Mouse (Mus musculus) limb, embryonic 12.5 days (tissue): ENCODE data around the gene Nodal. TPM values are rescaled to one million over a fixed set of nuclear protein-coding genes. Genes with fewer than 3 reads are reported as not detected.
"Not testable (repeated sequence)": the region's sequence is repeated elsewhere in the genome, so short reads cannot be mapped to it uniquely, and the experiment has no call there.

ENCODE experiments used
- ATAC-seq: fragments of 200-750 bp; cut with Nextera tagmentation; 2 replicates; pipeline ENCODE4 v1.8.0; 2017; ENCODE audit warnings: low read depth, moderate TSS enrichment; ENCODE audit not compliant: insufficient number of reproducible peaks, insufficient read depth, low FRiP score, low TSS enrichment
- H3K27ac ChIP-seq: fragments of 300-500 bp; sonication (generic); 2 replicates; pipeline ENCODE4 v1.5.1; 2016; ENCODE audit warnings: mild to moderate bottlenecking, moderate library complexity
- H3K27me3 ChIP-seq: fragments of 300-500 bp; sonication (generic); 2 replicates; pipeline ENCODE4 v1.6.1; 2016; ENCODE audit warnings: mild to moderate bottlenecking, moderate library complexity
- H3K36me3 ChIP-seq: fragments of 300-500 bp; sonication (generic); 2 replicates; pipeline ENCODE4 v1.6.1; 2016; ENCODE audit warnings: mild to moderate bottlenecking, moderate library complexity
- H3K4me1 ChIP-seq: fragments of 300-500 bp; sonication (generic); replicated peaks from 2 replicates; pipeline ENCODE4 v1.6.1; 2016
- H3K4me2 ChIP-seq: fragments of 300-500 bp; sonication (generic); 2 replicates; pipeline ENCODE4 v1.6.1; 2016; ENCODE audit warnings: mild to moderate bottlenecking, moderate library complexity
- H3K4me3 ChIP-seq: fragments of 300-500 bp; sonication (generic); replicated peaks from 2 replicates; pipeline ENCODE4 v1.5.1; 2016; ENCODE audit warnings: mild to moderate bottlenecking
- H3K9ac ChIP-seq: fragments of 300-500 bp; sonication (generic); replicated peaks from 2 replicates; pipeline ENCODE4 v1.6.1; 2016; ENCODE audit warnings: mild to moderate bottlenecking, moderate library complexity
- H3K9me3 ChIP-seq: fragments of 300-500 bp; sonication (generic); 2 replicates; pipeline ENCODE4 v1.6.1; 2016; ENCODE audit warnings: mild to moderate bottlenecking, moderate library complexity
- WGBS: fragments of 180-500 bp; shearing (Covaris S2); methylation state at CpG from one replicate; pipeline ENCODE4 v1.1.7; 2016; 5-methylcytosine and 5-hydroxymethylcytosine counted together
- polyA plus RNA-seq: library from polyadenylated mRNA; unstranded; fragments of >200 nt; fragmentation: Nextera tagmentation; extraction: Ambion mirVana; gene quantifications from 2 replicates; pipeline ENCODE4 v1.2.1, GENCODE M21; 2016

Nodal gene
- polyA plus RNA-seq, 1 experiment from 2014 or later, result not detected

GRCm38 (mm10) chr10:61452645-61453044 lies 34.9 kb downstream of the Nodal start, which contains the start of gene Eif4ebp2:
Eif4ebp2 (minus strand) TSS chr10:61452661.
- no peaks in the 10 kb centered on the region for H3K27me3 ChIP-seq
- peak; percentile 94 for ATAC-seq
- WGBS, result 0% methylated on average over 34 of the region's 36 CpGs
- peak within 1 kb of the TSS; percentile 93 for H3K9ac ChIP-seq
- no peaks in the 10 kb centered on the region for H3K9me3 ChIP-seq
- H3K27ac ChIP-seq, result peak within 1 kb of the TSS; percentile 80
- H3K4me2 ChIP-seq, result peak within 1 kb of the TSS; percentile 83
- peaks cover 26% of the 10 kb centered on the region for H3K4me1 ChIP-seq
- H3K36me3 ChIP-seq, result peaks cover 25% of the 10 kb centered on the region; the same call in 1 of the 2 replicates
- peak within 1 kb of the TSS; percentile 99 for H3K4me3 ChIP-seq

GRCm38 (mm10) chr10:61453171-61453570 lies 35.4 kb downstream of the Nodal start:
- H3K36me3 ChIP-seq, result peaks cover 20% of the 10 kb centered on the region; the same call in 1 of the 2 replicates
- not testable (repeated sequence) for H3K27me3 ChIP-seq, H3K27ac ChIP-seq, ATAC-seq, H3K9ac ChIP-seq, H3K9me3 ChIP-seq
- peak overlapping the region; percentile 99 for H3K4me3 ChIP-seq
- H3K4me1 ChIP-seq, result peaks cover 21% of the 10 kb centered on the region
- WGBS, result 79% methylated on average over 3 of the region's 3 CpGs
- peak overlapping the region; percentile 83 for H3K4me2 ChIP-seq

GRCm38 (mm10) chr10:61457182-61457581 lies 39.4 kb downstream of the Nodal start:
- Histone ChIP-seq H3K4me3 (no peak overlapping the region), H3K36me3 (no peaks in the 10 kb centered on the region), H3K4me2 (no peak overlapping the region), H3K27ac (no peak overlapping the region), H3K4me1 (no peaks in the 10 kb centered on the region), H3K27me3 (no peaks in the 10 kb centered on the region), H3K9me3 (no peaks in the 10 kb centered on the region), H3K9ac (no peak overlapping the region)
- 49% methylated on average over 3 of the region's 3 CpGs for WGBS
- ATAC-seq, result no peak

- Histone ChIP-seq H3K4me3 (no peak overlapping the region), H3K9ac (no peak overlapping the region), H3K36me3 (no peaks in the 10 kb centered on the region), H3K27ac (no peak overlapping the region), H3K4me2 (no peak overlapping the region), H3K9me3 (0 out of 2 replicates have a peak, but pooled peaks cover 4% of the 10 kb centered on the region), H3K27me3 (no peaks in the 10 kb centered on the region), H3K4me1 (0 out of 2 replicates have a peak, but pooled peaks cover 3% of the 10 kb centered on the region)
- no peak for ATAC-seq
- WGBS, result 76% methylated on average over 4 of the region's 4 CpGs
Measured at GRCm38 (mm10) chr10:61465009-61465408, 47.2 kb downstream of the Nodal start.

GRCm38 (mm10) chr10:61466242-61466641 lies 48.5 kb downstream of the Nodal start:
- 71% methylated on average over 8 of the region's 8 CpGs for WGBS
- Histone ChIP-seq H3K27me3 (no peaks in the 10 kb centered on the region), H3K4me3 (no peak overlapping the region), H3K36me3 (no peaks in the 10 kb centered on the region), H3K4me1 (0 out of 2 replicates have a peak, but pooled peaks cover 3% of the 10 kb centered on the region), H3K4me2 (no peak overlapping the region), H3K27ac (no peak overlapping the region), H3K9me3 (0 out of 2 replicates have a peak, but pooled peaks cover 4% of the 10 kb centered on the region), H3K9ac (no peak overlapping the region)
- ATAC-seq, result no peak

- 0 out of 2 replicates have a peak, but pooled peaks cover 4% of the 10 kb centered on the region for H3K9me3 ChIP-seq
- no peak overlapping the region for H3K27ac ChIP-seq
- no peak overlapping the region for H3K4me2 ChIP-seq
- ATAC-seq, result no peak
- no peak overlapping the region for H3K4me3 ChIP-seq
- WGBS, result 28% methylated on average over 5 of the region's 5 CpGs
- no peak overlapping the region for H3K9ac ChIP-seq
- no peaks in the 10 kb centered on the region for H3K36me3 ChIP-seq
- no peaks in the 10 kb centered on the region for H3K27me3 ChIP-seq
- H3K4me1 ChIP-seq, result 0 out of 2 replicates have a peak, but pooled peaks cover 3% of the 10 kb centered on the region
Measured at GRCm38 (mm10) chr10:61466873-61467272, 49.1 kb downstream of the Nodal start.

- 72% methylated on average over 7 of the region's 7 CpGs for WGBS
- H3K4me2 ChIP-seq, result no peak overlapping the region
- 0 out of 2 replicates have a peak, but pooled peaks cover 3% of the 10 kb centered on the region for H3K4me1 ChIP-seq
- no peak overlapping the region for H3K27ac ChIP-seq
- no peak for ATAC-seq
- no peaks in the 10 kb centered on the region for H3K36me3 ChIP-seq
- H3K9me3 ChIP-seq, result 0 out of 2 replicates have a peak, but pooled peaks cover 4% of the 10 kb centered on the region
- H3K4me3 ChIP-seq, result no peak overlapping the region
- no peak overlapping the region for H3K9ac ChIP-seq
- H3K27me3 ChIP-seq, result no peaks in the 10 kb centered on the region
Measured at GRCm38 (mm10) chr10:61468900-61469299, 51.1 kb downstream of the Nodal start.

GRCm38 (mm10) chr10:61473640-61474039 lies 55.9 kb downstream of the Nodal start:
- H3K27ac ChIP-seq, result no peak overlapping the region

GRCm38 (mm10) chr10:61474344-61474743 lies 56.6 kb downstream of the Nodal start:
- H3K27ac ChIP-seq, result no peak overlapping the region
- no peaks in the 10 kb centered on the region for H3K9me3 ChIP-seq
- 81% methylated on average over 1 of the region's 1 CpGs for WGBS
- no peak overlapping the region for H3K4me3 ChIP-seq
- H3K27me3 ChIP-seq, result no peaks in the 10 kb centered on the region
- peaks cover 19% of the 10 kb centered on the region for H3K4me1 ChIP-seq
- no peak overlapping the region for H3K9ac ChIP-seq
- no peaks in the 10 kb centered on the region for H3K36me3 ChIP-seq
- no peak for ATAC-seq
- no peak overlapping the region for H3K4me2 ChIP-seq

More at GRCm38 (mm10) chr10:61473640-61474039, 55.9 kb downstream of the Nodal start:
- WGBS, result 82% methylated on average over 3 of the region's 3 CpGs
- Histone ChIP-seq H3K9me3 (no peaks in the 10 kb centered on the region), H3K9ac (no peak overlapping the region), H3K4me3 (no peak overlapping the region), H3K4me2 (no peak overlapping the region), H3K4me1 (peaks cover 19% of the 10 kb centered on the region), H3K36me3 (no peaks in the 10 kb centered on the region), H3K27me3 (no peaks in the 10 kb centered on the region)
- ATAC-seq, result no peak

Other genes with a start within 250 kb of the Nodal start
- not detected in 2 replicates for gene Tbata, start 246.0 kb upstream of the Nodal start, polyA plus RNA-seq
- gene Adamts14, start 144.5 kb upstream of the Nodal start, polyA plus RNA-seq, result 0.85 and 1.2 TPM in 2 replicates
- gene Prf1, start 120.1 kb upstream of the Nodal start, polyA plus RNA-seq, result not detected in 2 replicates
- gene Pald1, start 34.4 kb upstream of the Nodal start, polyA plus RNA-seq, result 25.3 and 25.8 TPM in 2 replicates
- 60.2 and 72.2 TPM in 2 replicates for gene Eif4ebp2, start 34.7 kb downstream of the Nodal start, polyA plus RNA-seq
- 11.3 and 11.6 TPM in 2 replicates for gene Lrrc20, start 57.8 kb downstream of the Nodal start, polyA plus RNA-seq
- gene Npffr1, start 177.5 kb downstream of the Nodal start, polyA plus RNA-seq, result 0.09 and 0.12 TPM in 2 replicates
- 234 and 242 TPM in 2 replicates for gene Ppa1, start 230.6 kb downstream of the Nodal start, polyA plus RNA-seq